Mouse (Mus musculus): Measurements from ENCODE around the gene Dusp23. TPM values are rescaled to one million over a fixed set of nuclear protein-coding genes. Genes with fewer than 3 reads are reported as not detected.
A peak's percentile ranks its signal among the peaks of the same experiment; 100 is the strongest.

Gene Dusp23
- total RNA-seq, 2 experiments from 2014 or later = 5.7 to 6.1 TPM

GRCm38 (mm10) chr1:172629831-172630230 lies 2.9 kb downstream of the Dusp23 start:
- intact Hi-C loops (cut with DNase I) = loop anchor here (5.0 kb wide), 1 partner anchor 767 kb away; no protein-coding TSS in a partner anchor
- no peak for DNase-seq (ENCODE audit: low spot score in 2 of 2)

- DNase-seq (ENCODE audit: low spot score in 2 of 2) = no peak
- intact Hi-C loops (cut with DNase I) = no loop called here
Observed at GRCm38 (mm10) chr1:172626306-172626705, 6.5 kb downstream of the Dusp23 start.

GRCm38 (mm10) chr1:172624081-172624480 lies 8.7 kb downstream of the Dusp23 start:
- DNase-seq (ENCODE audit: low spot score in 2 of 2) = no peak
- intact Hi-C loops (cut with DNase I) = no loop called here

- intact Hi-C loops (cut with DNase I) = no loop called here
- no peak for DNase-seq (ENCODE audit: low spot score in 2 of 2)
Observed at GRCm38 (mm10) chr1:172623599-172623998, 9.2 kb downstream of the Dusp23 start.

- intact Hi-C loops (cut with DNase I) = loop anchor here (2.0 to 5.0 kb wide), 2 partner anchors 14 to 778 kb away; partner anchors contain the start of gene Dusp23
- DNase-seq (ENCODE audit: low spot score in 2 of 2) = peak; percentile 47 to 57
Observed at GRCm38 (mm10) chr1:172619235-172619634, 13.5 kb downstream of the Dusp23 start.

- intact Hi-C loops (cut with DNase I) = loop anchor here (2.0 to 5.0 kb wide), 2 partner anchors 15 to 779 kb away; partner anchors contain the start of gene Dusp23
- DNase-seq (ENCODE audit: low spot score in 2 of 2) = no peak
Observed at GRCm38 (mm10) chr1:172618141-172618540, 14.6 kb downstream of the Dusp23 start.

GRCm38 (mm10) chr1:172617365-172618076 lies 15.2 kb downstream of the Dusp23 start:
- intact Hi-C loops (cut with DNase I) = loop anchor here (2.0 to 5.0 kb wide), 3 partner anchors 15 to 780 kb away; partner anchors contain the start of gene Dusp23
- no peak for DNase-seq (ENCODE audit: low spot score in 2 of 2)

- DNase-seq (ENCODE audit: low spot score in 2 of 2) = peak; percentile 30 to 33
- intact Hi-C loops (cut with DNase I) = loop anchor here (2.0 to 5.0 kb wide), 2 partner anchors 88 to 781 kb away; no protein-coding TSS in a partner anchor
Observed at GRCm38 (mm10) chr1:172616537-172617300, 16.0 kb downstream of the Dusp23 start.

GRCm38 (mm10) chr1:172615412-172615811 lies 17.4 kb downstream of the Dusp23 start:
- intact Hi-C loops (cut with DNase I) = loop anchor here (5.0 kb wide), 1 partner anchor 782 kb away; no protein-coding TSS in a partner anchor
- DNase-seq (ENCODE audit: low spot score in 2 of 2) = no peak

GRCm38 (mm10) chr1:172614654-172615053 lies 18.1 kb downstream of the Dusp23 start:
- DNase-seq (ENCODE audit: low spot score in 2 of 2) = no peak
- intact Hi-C loops (cut with DNase I) = loop anchor here (5.0 kb wide), 1 partner anchor 783 kb away; no protein-coding TSS in a partner anchor

- intact Hi-C loops (cut with DNase I) = no loop called here
- no peak for DNase-seq (ENCODE audit: low spot score in 2 of 2)
Observed at GRCm38 (mm10) chr1:172612745-172613144, 20.0 kb downstream of the Dusp23 start.

- intact Hi-C loops (cut with DNase I) = no loop called here
- no peak for DNase-seq (ENCODE audit: low spot score in 2 of 2)
Observed at GRCm38 (mm10) chr1:172611304-172611703, 21.5 kb downstream of the Dusp23 start.

GRCm38 (mm10) chr1:172602326-172602725 lies 30.4 kb downstream of the Dusp23 start, which contains the start of gene Fcrl6:
Gene Fcrl6, minus strand, starts transcription at chr1:172602551.
- intact Hi-C loops (cut with DNase I) = no loop called here
- DNase-seq (ENCODE audit: low spot score in 2 of 2) = no peak

- peak in 1 of 2 experiments; percentile 45 for DNase-seq (ENCODE audit: low spot score in 2 of 2)
- intact Hi-C loops (cut with DNase I) = no loop called here
Observed at GRCm38 (mm10) chr1:172594495-172594894, 38.3 kb downstream of the Dusp23 start.

- no peak for DNase-seq (ENCODE audit: low spot score in 2 of 2)
- intact Hi-C loops (cut with DNase I) = no loop called here
Observed at GRCm38 (mm10) chr1:172593956-172594355, 38.8 kb downstream of the Dusp23 start.

- DNase-seq (ENCODE audit: low spot score in 2 of 2) = no peak
- intact Hi-C loops (cut with DNase I) = no loop called here
Observed at GRCm38 (mm10) chr1:172593321-172593720, 39.4 kb downstream of the Dusp23 start.

GRCm38 (mm10) chr1:172590385-172590784 lies 42.4 kb downstream of the Dusp23 start, which contains the start of gene Slamf8:
Gene Slamf8, minus strand, starts transcription at chr1:172590568.
- peak in 1 of 2 experiments; percentile 6 for DNase-seq (ENCODE audit: low spot score in 2 of 2)
- intact Hi-C loops (cut with DNase I) = no loop called here

GRCm38 (mm10) chr1:172585612-172586567 lies 46.9 kb downstream of the Dusp23 start:
- intact Hi-C loops (cut with DNase I) = no loop called here
- DNase-seq (ENCODE audit: low spot score in 2 of 2) = no peak

- intact Hi-C loops (cut with DNase I) = no loop called here
- no peak for DNase-seq (ENCODE audit: low spot score in 2 of 2)
Observed at GRCm38 (mm10) chr1:172585026-172585425, 47.7 kb downstream of the Dusp23 start.
